Mouse (Mus musculus): ENCODE measurements around the gene Il34. TPM values are rescaled to one million over a fixed set of nuclear protein-coding genes. Genes with fewer than 3 reads are reported as not detected.
"Not testable (repeated sequence)": the region's sequence is repeated elsewhere in the genome, so short reads cannot be mapped to it uniquely, and the experiment has no call there.

Il34 gene
- polyA plus RNA-seq, 1 experiment from 2014 or later: 1.0 TPM

DNA sequence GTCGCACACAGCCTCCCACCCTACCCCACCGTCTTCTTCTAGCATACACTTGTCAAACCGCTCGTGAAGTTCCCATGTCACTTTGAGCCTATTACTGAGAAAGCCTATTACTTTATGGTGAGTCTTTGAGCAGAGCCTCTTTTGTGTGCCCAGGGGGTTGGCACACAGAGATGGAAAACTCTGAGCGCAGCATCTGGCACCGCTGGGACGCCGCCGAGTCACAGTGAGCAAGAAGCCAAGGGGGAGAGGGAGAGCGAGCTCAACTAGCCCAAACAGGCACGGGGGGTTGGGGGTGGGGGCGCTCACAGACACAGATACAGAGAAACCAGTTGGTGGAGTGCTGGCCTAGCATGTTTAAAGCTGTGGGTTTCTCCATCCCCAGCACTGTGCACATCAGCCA is 16.2 kb downstream of the Il34 start:
- H3K4me3 ChIP-seq: no peak overlapping the region
- H3K27me3 ChIP-seq (replicated peaks): no peaks in the 10 kb centered on the region
- H3K4me2 ChIP-seq (replicated peaks): no peak overlapping the region
- no peak overlapping the region for H3K9ac ChIP-seq
- WGBS: 56% methylated on average over 12 of the region's 12 CpGs
- ATAC-seq (ENCODE audit: low FRiP score, low read depth): no peak
- no peaks in the 10 kb centered on the region for H3K9me3 ChIP-seq
- H3K4me1 ChIP-seq: no peaks in the 10 kb centered on the region
- H3K36me3 ChIP-seq: no peaks in the 10 kb centered on the region
- no peak overlapping the region for H3K27ac ChIP-seq

DNA sequence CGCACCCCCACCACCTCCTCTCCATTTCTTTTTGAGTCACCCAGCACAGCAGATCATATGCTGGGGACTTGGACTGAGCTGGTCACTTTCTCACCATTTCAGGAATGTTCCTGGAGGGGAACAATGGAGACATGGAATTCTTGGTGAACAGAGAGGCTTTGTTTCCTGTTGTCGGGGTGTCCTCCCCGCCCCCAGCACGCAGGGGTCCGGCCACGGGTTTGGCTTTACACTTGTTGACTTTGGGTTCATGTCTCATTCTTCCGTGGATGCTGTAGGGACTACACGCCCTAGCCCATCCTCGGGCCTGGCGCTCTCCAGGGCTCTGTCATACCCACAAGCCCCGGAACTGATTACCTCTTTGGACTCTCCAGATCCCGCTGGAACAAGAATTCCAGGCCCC is 16.7 kb downstream of the Il34 start:
- H3K27me3 ChIP-seq (replicated peaks): no peaks in the 10 kb centered on the region
- no peak overlapping the region for H3K4me2 ChIP-seq (replicated peaks)
- H3K4me1 ChIP-seq: no peaks in the 10 kb centered on the region
- no peak overlapping the region for H3K4me3 ChIP-seq
- no peak overlapping the region for H3K27ac ChIP-seq
- no peaks in the 10 kb centered on the region for H3K9me3 ChIP-seq
- WGBS: 61% methylated on average over 12 of the region's 12 CpGs
- no peak for ATAC-seq (ENCODE audit: low FRiP score, low read depth)
- H3K36me3 ChIP-seq: no peaks in the 10 kb centered on the region
- H3K9ac ChIP-seq: no peak overlapping the region

DNA sequence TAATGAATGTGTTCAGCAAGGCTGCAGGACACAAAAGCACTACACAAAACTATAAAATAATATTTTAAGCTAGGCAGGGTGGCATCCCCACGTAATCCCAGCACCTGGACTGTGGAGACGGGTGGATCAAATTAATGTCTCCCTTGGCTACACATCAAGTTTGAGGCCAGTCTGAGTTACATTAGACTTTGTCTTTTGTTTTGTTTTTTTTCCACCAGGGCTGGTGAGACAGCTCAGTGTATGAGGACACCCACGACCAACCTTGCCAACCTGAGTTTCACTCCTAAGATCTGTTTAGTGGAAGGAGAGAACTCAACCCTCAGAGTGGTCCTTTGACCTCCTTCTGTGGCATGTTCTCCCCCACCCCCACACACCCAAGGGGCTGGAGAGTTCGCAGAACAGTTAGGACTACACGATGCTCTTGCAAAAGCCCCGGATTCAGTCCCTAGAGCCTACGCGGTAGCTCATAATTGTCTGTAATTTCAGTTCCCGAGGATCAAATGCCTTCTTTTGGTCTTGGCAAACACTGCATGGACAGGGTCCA is 18.2 kb downstream of the Il34 start:
- Histone ChIP-seq H3K4me1 (no peaks in the 10 kb centered on the region), H3K9me3 (no peaks in the 10 kb centered on the region), H3K27ac (no peak overlapping the region), H3K4me3 (no peak overlapping the region), H3K36me3 (no peaks in the 10 kb centered on the region), H3K4me2 (replicated peaks) (no peak overlapping the region), H3K9ac (no peak overlapping the region), H3K27me3 (replicated peaks) (no peaks in the 10 kb centered on the region)
- no peak for ATAC-seq (ENCODE audit: low FRiP score, low read depth)
- 84% methylated on average over 9 of the region's 9 CpGs for WGBS

DNA sequence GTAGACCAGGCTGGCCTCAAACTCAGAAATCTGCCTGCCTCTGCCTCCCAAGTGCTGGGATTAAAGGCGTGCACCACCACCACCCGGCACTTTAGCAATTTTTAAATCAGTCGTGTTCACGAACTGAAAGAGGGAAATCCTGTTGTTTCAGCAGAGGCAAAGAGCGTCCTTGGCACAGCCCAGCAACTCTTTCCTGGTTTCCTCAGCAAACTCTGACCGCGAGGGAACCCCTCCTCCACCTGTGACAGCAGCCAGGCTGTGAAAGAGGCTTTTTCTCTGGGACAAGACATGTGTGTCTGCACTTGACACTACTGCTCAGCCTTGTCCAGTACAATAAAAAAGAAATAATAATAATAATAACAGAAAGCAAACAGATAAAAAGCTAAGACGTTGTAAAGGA is 18.8 kb downstream of the Il34 start:
- Histone ChIP-seq H3K27ac (no peak overlapping the region), H3K4me3 (no peak overlapping the region), H3K4me2 (replicated peaks) (no peak overlapping the region), H3K9me3 (no peaks in the 10 kb centered on the region), H3K4me1 (no peaks in the 10 kb centered on the region), H3K36me3 (no peaks in the 10 kb centered on the region), H3K9ac (no peak overlapping the region), H3K27me3 (replicated peaks) (no peaks in the 10 kb centered on the region)
- WGBS: 85% methylated on average over 8 of the region's 8 CpGs
- ATAC-seq (ENCODE audit: low FRiP score, low read depth): no peak

DNA sequence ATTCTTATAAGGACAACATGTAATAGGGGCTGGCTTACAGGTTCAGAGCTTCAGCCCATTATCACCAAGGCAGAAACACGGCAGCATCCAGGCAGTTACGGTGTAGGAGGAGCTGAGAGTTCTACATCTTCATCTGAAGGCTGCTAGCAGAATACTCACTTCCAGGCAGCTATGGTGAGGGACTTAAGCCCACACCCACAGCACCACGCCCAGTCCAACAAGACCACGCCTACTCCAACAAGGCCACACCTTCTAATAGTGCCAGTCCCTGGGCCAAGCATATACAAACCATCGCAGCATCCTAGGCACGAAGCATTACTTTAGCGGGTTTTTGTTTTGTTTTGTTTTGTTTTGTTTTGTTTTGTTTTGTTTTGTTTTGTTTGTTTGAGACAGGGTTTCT is 19.2 kb downstream of the Il34 start:
- H3K9ac ChIP-seq; H3K9me3 ChIP-seq; H3K4me1 ChIP-seq; H3K4me2 ChIP-seq (replicated peaks); H3K4me3 ChIP-seq; ATAC-seq (ENCODE audit: low FRiP score, low read depth); H3K36me3 ChIP-seq; H3K27me3 ChIP-seq (replicated peaks); H3K27ac ChIP-seq: not testable (repeated sequence)
- WGBS: 81% methylated on average over 7 of the region's 7 CpGs

DNA sequence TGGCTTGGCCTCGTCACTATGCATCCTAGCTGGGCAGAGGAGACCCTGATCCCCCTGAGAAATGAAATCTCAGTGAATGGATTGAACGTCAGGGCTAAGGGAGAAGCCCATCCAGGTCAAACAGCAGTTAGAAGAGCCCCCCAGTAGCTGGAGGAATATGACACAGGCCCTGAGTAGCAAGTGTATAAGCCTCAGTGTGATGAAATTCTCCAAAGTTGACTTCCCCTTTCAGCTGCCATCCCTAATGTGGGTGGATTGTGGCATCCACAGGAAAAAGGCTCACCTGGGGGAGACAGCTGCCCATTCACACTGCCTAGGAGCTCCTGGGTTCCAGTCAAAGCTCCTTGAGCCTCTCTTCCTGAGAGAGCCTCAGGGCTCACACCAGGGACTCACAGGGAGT is 20.4 kb downstream of the Il34 start:
- no peak overlapping the region for H3K4me3 ChIP-seq
- H3K9me3 ChIP-seq: no peaks in the 10 kb centered on the region
- no peak overlapping the region for H3K27ac ChIP-seq
- H3K4me2 ChIP-seq (replicated peaks): no peak overlapping the region
- H3K36me3 ChIP-seq: no peaks in the 10 kb centered on the region
- H3K9ac ChIP-seq: no peak overlapping the region
- H3K27me3 ChIP-seq (replicated peaks): no peaks in the 10 kb centered on the region
- WGBS: 62% methylated on average over 2 of the region's 2 CpGs
- H3K4me1 ChIP-seq: no peaks in the 10 kb centered on the region
- ATAC-seq (ENCODE audit: low FRiP score, low read depth): no peak

DNA sequence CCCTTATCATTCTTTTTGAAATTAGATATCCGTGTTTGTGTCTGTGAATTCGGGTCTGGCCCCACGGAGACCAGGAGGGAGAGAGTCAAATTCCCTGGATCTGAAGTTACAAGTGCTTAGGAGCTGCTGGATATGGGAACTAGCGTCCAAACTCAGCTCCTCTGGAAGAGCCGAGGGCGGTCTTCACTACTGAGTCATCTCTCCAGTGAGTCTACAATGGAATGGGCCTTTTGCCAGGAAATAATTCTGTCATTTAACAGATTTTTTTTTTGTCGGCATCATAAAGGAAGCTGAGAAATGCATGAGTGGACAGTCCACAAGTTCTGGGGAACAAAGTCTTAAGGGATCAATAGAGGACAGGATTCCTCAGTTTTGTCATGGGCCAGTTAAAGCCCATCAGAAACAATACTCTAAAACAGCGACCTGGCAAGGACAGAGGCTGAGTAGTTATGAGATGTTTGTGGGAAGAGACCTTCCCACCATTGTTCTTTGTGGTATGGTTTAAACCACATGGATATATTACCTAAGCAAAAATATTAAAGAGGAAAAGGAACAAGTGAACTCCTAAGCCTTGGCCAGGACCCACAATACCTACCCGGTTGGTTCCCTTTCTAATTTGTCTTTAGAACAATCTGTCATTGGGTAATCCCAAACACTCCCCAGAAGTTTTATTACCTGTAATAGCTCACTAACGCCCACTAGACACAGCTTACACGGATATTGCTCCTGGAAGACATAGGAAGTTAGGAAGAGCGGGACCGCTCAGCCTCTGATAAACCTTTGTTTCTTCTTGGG is 25.6 kb downstream of the Il34 start:
- no peaks in the 10 kb centered on the region for H3K27me3 ChIP-seq (replicated peaks)
- H3K9ac ChIP-seq: no peak overlapping the region
- H3K4me3 ChIP-seq: no peak overlapping the region
- ATAC-seq (ENCODE audit: low FRiP score, low read depth): no peak
- 83% methylated on average over 13 of the region's 13 CpGs for WGBS
- no peaks in the 10 kb centered on the region for H3K36me3 ChIP-seq
- H3K27ac ChIP-seq: no peak overlapping the region
- H3K4me1 ChIP-seq: no peaks in the 10 kb centered on the region
- H3K4me2 ChIP-seq (replicated peaks): no peak overlapping the region
- no peaks in the 10 kb centered on the region for H3K9me3 ChIP-seq

DNA sequence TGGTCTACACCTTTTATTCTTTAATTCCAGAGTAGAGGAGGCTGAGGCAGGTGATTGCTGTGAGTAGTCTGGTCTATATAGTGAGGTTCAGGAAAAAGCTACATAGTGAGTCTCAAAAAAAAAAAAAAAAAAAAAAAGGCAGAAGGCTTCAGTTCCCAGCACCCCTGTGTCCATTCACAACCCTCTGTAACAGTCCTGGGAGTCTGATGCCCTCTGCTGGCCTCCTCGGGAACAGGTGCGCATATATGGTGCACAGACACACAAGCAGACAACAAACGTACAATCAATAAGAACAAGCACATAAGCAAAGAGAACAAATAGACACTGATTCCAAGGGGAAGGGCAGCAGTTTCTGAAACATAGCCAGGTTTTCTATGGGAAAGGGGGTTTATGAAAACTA is 29.4 kb downstream of the Il34 start:
- Histone ChIP-seq H3K4me1 (no peaks in the 10 kb centered on the region), H3K27ac (no peak overlapping the region), H3K9me3 (no peaks in the 10 kb centered on the region), H3K27me3 (replicated peaks) (no peaks in the 10 kb centered on the region), H3K4me2 (replicated peaks) (no peak overlapping the region), H3K9ac (no peak overlapping the region), H3K36me3 (no peaks in the 10 kb centered on the region), H3K4me3 (no peak overlapping the region)
- WGBS: 96% methylated on average over 3 of the region's 3 CpGs
- ATAC-seq (ENCODE audit: low FRiP score, low read depth): no peak

DNA sequence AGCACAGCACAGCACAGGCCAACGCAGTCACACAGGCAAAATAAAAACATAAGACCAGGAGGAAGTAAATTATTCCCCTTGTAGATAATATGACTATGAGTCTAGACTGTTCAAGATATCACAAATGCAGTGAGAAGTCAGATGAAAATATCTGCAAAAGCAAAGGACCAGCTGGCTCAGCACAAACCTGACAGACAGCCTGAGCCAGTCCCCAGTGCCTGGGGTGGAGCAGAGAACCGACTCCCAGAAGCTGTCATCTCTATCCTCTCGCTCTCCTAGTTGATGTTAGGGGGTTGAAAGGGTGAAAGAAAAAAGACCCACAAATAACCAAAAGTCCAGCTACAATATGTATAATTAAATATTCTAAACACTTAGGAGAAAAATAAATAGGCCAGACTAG is 30.0 kb downstream of the Il34 start:
- no peak for ATAC-seq (ENCODE audit: low FRiP score, low read depth)
- Histone ChIP-seq H3K36me3 (no peaks in the 10 kb centered on the region), H3K27ac (no peak overlapping the region), H3K4me1 (no peaks in the 10 kb centered on the region), H3K9ac (no peak overlapping the region), H3K4me3 (no peak overlapping the region), H3K9me3 (no peaks in the 10 kb centered on the region), H3K4me2 (replicated peaks) (no peak overlapping the region), H3K27me3 (replicated peaks) (no peaks in the 10 kb centered on the region)
- whole genome bisulfite sequencing: 87% methylated on average over 3 of the region's 3 CpGs

DNA sequence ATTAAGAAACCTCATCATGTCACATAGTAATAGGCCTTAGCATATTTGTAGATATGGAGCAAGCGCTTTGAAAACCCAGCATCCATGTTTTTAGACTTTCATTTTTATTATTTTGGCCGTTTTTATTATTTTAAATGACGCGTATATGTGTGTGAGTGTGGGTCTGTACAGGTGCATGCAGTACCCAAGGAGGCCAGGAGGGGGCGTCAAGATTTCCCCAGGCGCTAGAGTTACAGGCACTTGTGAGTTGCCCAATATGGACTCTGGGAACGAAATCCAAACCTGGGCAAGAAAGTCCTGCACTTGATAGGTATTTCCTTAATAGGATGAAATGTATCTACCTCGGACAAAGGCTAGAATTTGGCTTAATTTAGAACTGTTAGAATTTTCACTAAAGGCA is 30.4 kb downstream of the Il34 start:
- no peak overlapping the region for H3K4me3 ChIP-seq
- no peaks in the 10 kb centered on the region for H3K27me3 ChIP-seq (replicated peaks)
- H3K4me2 ChIP-seq (replicated peaks): no peak overlapping the region
- H3K9me3 ChIP-seq: no peaks in the 10 kb centered on the region
- ATAC-seq (ENCODE audit: low FRiP score, low read depth): no peak
- H3K27ac ChIP-seq: no peak overlapping the region
- H3K9ac ChIP-seq: no peak overlapping the region
- no peaks in the 10 kb centered on the region for H3K4me1 ChIP-seq
- 80% methylated on average over 8 of the region's 8 CpGs for WGBS
- H3K36me3 ChIP-seq: no peaks in the 10 kb centered on the region

DNA sequence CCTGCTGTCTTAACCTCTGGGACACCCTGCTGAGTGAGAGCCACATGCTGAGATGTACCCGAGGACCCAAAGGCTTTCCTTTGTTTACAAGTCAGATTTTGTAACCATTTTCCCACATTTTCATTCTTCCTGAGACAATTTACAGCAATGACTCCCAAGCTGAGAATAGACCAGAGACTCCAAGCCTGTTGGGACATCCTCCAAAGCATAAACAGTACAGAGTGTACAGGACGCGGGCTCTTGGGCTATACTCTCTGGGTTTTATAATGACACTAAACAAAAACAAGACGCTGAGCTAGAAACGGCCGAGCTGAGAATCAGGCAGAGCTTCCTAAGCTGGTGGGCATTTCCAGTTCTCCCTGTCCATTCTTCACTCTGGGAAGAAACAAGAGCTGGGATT is 31.0 kb downstream of the Il34 start:
- Histone ChIP-seq H3K9ac (no peak overlapping the region), H3K4me3 (no peak overlapping the region), H3K27me3 (replicated peaks) (no peaks in the 10 kb centered on the region), H3K27ac (no peak overlapping the region), H3K4me1 (no peaks in the 10 kb centered on the region), H3K9me3 (no peaks in the 10 kb centered on the region), H3K36me3 (no peaks in the 10 kb centered on the region), H3K4me2 (replicated peaks) (no peak overlapping the region)
- no peak for ATAC-seq (ENCODE audit: low FRiP score, low read depth)
- WGBS: 83% methylated on average over 6 of the region's 6 CpGs

DNA sequence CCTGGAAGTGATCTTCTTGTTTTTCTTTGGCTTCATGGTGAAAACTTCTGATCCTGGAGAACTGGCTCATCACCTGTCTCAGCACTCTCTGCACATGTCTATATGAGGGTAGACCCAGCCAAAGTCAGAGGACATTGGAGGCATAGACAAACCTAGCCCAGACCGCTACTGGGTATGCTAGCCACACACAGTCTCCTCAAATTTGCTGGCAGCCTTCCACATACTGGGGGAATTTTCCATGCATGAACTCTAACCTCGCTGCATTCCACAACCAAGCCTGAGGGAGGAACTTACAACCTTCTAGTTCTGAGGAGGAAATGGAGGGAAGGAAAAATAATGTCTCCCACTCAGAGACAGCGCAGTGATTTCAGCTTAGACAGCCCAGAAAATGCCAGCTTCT is 31.7 kb downstream of the Il34 start:
- no peaks in the 10 kb centered on the region for H3K4me1 ChIP-seq
- no peaks in the 10 kb centered on the region for H3K27me3 ChIP-seq (replicated peaks)
- H3K9me3 ChIP-seq: no peaks in the 10 kb centered on the region
- H3K9ac ChIP-seq: no peak overlapping the region
- no peak for ATAC-seq (ENCODE audit: low FRiP score, low read depth)
- H3K36me3 ChIP-seq: no peaks in the 10 kb centered on the region
- no peak overlapping the region for H3K4me2 ChIP-seq (replicated peaks)
- WGBS: 83% methylated on average over 3 of the region's 3 CpGs
- H3K27ac ChIP-seq: no peak overlapping the region
- no peak overlapping the region for H3K4me3 ChIP-seq

DNA sequence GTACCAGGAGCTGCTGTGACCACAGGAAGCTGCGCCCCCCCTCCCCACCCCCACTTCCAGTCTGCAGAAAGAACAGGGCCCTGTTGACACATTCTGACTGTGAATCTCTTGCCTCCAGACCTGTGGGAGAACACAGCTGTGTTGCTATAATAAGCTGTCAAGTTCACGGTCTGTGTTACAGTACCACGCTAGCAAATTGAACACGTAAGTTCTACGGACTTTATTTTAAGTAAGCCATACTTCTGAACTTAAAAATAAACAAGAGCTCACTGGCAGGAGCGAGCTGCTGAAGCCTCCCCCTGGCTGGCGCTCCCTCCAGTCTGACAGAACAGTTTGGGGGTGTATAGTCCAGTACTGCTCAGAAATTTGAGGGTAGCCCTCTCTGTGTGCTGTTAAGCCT is 33.3 kb downstream of the Il34 start:
- Histone ChIP-seq H3K4me3 (no peak overlapping the region), H3K27me3 (replicated peaks) (no peaks in the 10 kb centered on the region), H3K27ac (no peak overlapping the region), H3K4me1 (no peaks in the 10 kb centered on the region), H3K36me3 (no peaks in the 10 kb centered on the region), H3K9me3 (no peaks in the 10 kb centered on the region), H3K9ac (no peak overlapping the region), H3K4me2 (replicated peaks) (no peak overlapping the region)
- no peak for ATAC-seq (ENCODE audit: low FRiP score, low read depth)
- 85% methylated on average over 7 of the region's 7 CpGs for WGBS

Measured in neural tube, embryonic 12.5 days (tissue).